ENCODE assay signal across 8 mouse cellular contexts in genomic region chr5:24986204-24986940, GRCm38 (mm10).
DNase-seq lines count a peak whose midpoint lies in the region; ATAC-seq and TF ChIP-seq lines count a peak whose summit lies in the region.

No protein-coding gene starts in this region.

- no peak for TF ChIP-seq CTCF in gastrocnemius, adult 2 months (IDR thresholded peaks at IDR 0.05)
- peak; percentile 40 for TF ChIP-seq CTCF in layer of hippocampus, adult 2 months (conservative IDR thresholded peaks at IDR 0.05)
- TF ChIP-seq CTCF in cortical plate, adult 2 months (IDR thresholded peaks at IDR 0.05; ENCODE audit: extremely low read depth, insufficient read depth, low read length): no peak

- H3K4me1 ChIP-seq in cortical plate, adult 2 months (ENCODE audit: control insufficient read depth, insufficient read depth, low read length): peaks cover 14% of the 10 kb centered on the region
- H3K4me1 ChIP-seq in midbrain, embryonic 16.5 days (ENCODE audit: control insufficient read depth, insufficient read depth, low read length): peaks cover 28% of the 10 kb centered on the region

- H3K27me3 ChIP-seq in midbrain, embryonic 16.5 days (ENCODE audit: control insufficient read depth, insufficient read depth, low read depth, low read length): no peaks in the 10 kb centered on the region

- H3K9me3 ChIP-seq in midbrain, embryonic 16.5 days (replicated peaks; ENCODE audit: control insufficient read depth, low read length, poor library complexity, severe bottlenecking): no peaks in the 10 kb centered on the region

- peak overlapping the region; percentile 1; the same call in 1 of the 2 replicates for H3K27ac ChIP-seq in gastrocnemius, adult 2 months
- peak overlapping the region; percentile 91 for H3K27ac ChIP-seq in layer of hippocampus, adult 2 months
- H3K27ac ChIP-seq in cortical plate, adult 2 months (ENCODE audit: insufficient read depth, low read length): peak overlapping the region; percentile 57
- peak overlapping the region; percentile 98 for H3K27ac ChIP-seq in midbrain, embryonic 16.5 days (ENCODE audit: low read length)

- H3K4me2 ChIP-seq in midbrain, embryonic 16.5 days (ENCODE audit: low read length): peak overlapping the region; percentile 56

- H3K4me3 ChIP-seq in gastrocnemius, adult 2 months: peak overlapping the region; percentile 6; the same call in 1 of the 2 replicates
- peak overlapping the region; percentile 29 for H3K4me3 ChIP-seq in layer of hippocampus, adult 2 months
- peak overlapping the region; percentile 5 for H3K4me3 ChIP-seq in cortical plate, adult 2 months (ENCODE audit: insufficient read depth, low read length)
- H3K4me3 ChIP-seq in midbrain, embryonic 16.5 days (ENCODE audit: low read depth, low read length): peak overlapping the region; percentile 37

- TF ChIP-seq POLR2A in cortical plate, adult 2 months (IDR thresholded peaks at IDR 0.05; ENCODE audit: extremely low read depth, insufficient read depth, low read length): no peak

- peak overlapping the region; percentile 72 for H3K9ac ChIP-seq in midbrain, embryonic 16.5 days (ENCODE audit: low read depth, low read length)

- peak; percentile 66 for ATAC-seq in midbrain, embryonic 16.5 days
- ATAC-seq in granulocyte monocyte progenitor cell, adult 5-6 weeks (replicated peaks; ENCODE audit: poor library complexity, severe bottlenecking): no peak

- no peak for DNase-seq in gastrocnemius, adult 2 months
- no peak for DNase-seq in gastrocnemius, adult 18-20 months (ENCODE audit: low spot score)
- DNase-seq in layer of hippocampus, adult 2 months (ENCODE audit: low spot score in 2 of 2): no peak
- no peak for DNase-seq in layer of hippocampus, postnatal 14 days (ENCODE audit: low spot score in 2 of 2)
- no peak for DNase-seq in layer of hippocampus, adult 11-12 months (ENCODE audit: low spot score)

- WGBS in midbrain, embryonic 16.5 days: 25% methylated on average over 9 of the region's 9 CpGs

- intact Hi-C loops in gastrocnemius, adult 2 months (cut with DNase I): no loop called here

- H3K36me3 ChIP-seq in midbrain, embryonic 16.5 days (ENCODE audit: control insufficient read depth, insufficient read depth, low read length): no peaks in the 10 kb centered on the region

Comparison
In these comparisons a context has a peak if more than half of its experiments do, and no peak if none do; other contexts are left out.
1. H3K27ac ChIP-seq: peak in every context shown above with its lines; median percentile 98 in midbrain, embryonic 16.5 days; 91 in layer of hippocampus, adult 2 months; 57 in cortical plate, adult 2 months; 1 in gastrocnemius, adult 2 months.